Mouse (Mus musculus): ENCODE results near the gene Fam19a5.

Gene Fam19a5

DNA sequence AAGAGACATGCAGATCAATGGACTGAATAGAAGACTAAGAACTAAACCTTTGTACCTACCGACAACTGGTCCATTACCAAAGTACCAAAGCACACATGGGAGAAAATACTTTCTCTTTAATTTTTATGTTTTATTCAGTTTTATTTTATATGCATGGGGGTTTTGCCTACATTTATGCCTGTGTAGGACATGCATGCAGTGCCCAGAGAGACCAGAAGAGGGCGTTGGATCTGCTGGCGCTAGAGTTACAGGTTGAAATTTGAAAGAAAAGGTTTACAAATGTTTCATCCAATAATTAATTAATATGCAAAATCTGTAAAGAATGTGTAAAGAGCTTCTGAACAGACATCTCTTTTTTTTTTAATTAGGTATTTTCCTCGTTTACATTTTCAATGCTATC is 229.9 kb downstream of the Fam19a5 start:
- no peak for DNase-seq

DNA sequence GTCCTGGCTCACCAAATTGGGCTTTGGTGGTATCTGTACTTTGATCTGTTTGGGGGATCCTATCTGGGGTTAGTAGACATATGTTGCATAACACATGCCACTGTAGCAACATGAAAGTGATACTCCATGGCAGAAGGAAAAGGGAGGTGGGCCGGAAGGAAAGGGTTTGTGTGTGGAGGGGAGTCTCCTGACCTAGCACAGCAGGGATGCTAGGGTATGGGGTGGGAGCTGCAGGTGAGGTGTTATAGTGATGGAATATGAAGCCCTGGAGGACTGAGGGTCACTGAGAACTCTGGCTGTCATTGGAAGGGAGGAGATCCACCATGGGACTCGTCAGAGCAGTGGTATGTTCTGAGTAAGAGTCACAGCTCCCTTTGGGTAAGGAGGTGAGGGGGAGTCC is 239.2 kb downstream of the Fam19a5 start:
- DNase-seq, result no peak

DNA sequence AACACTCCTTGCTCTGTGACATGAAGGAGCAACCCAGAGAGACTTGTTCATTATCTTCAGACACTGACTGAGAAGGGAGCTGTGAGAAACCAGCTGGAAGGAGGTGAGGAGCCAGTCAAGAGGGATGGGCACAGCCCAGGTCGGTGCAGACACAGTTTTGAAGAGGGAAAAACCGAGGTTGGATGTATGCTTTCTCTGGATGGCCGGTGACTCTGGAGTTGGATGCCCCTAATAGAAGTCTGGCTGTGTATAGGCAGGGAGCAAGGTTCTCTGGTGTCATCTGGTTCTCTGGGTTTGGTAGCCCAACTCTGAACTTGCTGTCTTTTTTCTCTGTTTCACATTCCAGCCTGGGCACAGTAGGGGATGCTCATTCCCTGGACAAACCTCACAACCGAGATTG is 245.6 kb downstream of the Fam19a5 start:
- DNase-seq, result no peak

DNA sequence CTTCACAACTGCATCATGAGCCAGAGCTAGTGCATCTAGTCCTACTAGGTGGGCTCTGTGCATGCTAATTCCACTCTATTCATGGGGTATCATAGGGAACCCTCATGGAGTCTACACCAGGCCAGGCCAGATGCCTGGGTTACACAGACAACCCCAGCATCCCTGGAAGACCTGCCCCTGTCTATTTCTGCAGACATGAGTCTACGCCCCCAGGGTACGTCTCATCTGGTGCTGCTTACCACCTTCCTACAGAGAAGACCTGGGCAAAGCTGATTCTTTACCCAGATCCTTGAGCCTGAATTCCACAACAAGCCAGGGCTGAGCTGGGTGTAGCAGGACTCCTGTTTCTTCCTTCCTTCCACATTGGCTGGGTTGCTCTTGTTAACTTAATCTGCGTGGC is 249.6 kb downstream of the Fam19a5 start:
- DNase-seq, result no peak

DNA sequence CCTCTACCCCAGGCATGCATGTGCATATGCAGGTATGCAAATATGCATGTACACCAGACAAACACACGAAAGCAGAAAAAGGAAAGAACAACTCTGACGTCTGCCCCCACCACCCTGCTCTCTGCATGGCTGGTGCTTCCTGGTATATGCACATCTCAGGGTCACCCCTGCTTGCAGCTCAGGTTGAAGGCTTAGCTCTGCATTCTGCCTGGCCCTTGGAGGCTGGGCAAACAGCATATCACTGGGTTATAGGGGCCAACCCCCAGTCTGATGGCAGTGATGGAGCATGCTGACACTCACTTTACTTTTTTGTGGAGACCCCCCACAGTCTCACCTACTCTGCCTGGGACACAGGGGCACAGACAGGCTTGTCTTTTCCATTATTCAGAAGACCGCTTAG is 252.5 kb downstream of the Fam19a5 start:
- DNase-seq, result no peak
